8 mouse cellular contexts compared by ENCODE assay signal in the genomic region with DNA sequence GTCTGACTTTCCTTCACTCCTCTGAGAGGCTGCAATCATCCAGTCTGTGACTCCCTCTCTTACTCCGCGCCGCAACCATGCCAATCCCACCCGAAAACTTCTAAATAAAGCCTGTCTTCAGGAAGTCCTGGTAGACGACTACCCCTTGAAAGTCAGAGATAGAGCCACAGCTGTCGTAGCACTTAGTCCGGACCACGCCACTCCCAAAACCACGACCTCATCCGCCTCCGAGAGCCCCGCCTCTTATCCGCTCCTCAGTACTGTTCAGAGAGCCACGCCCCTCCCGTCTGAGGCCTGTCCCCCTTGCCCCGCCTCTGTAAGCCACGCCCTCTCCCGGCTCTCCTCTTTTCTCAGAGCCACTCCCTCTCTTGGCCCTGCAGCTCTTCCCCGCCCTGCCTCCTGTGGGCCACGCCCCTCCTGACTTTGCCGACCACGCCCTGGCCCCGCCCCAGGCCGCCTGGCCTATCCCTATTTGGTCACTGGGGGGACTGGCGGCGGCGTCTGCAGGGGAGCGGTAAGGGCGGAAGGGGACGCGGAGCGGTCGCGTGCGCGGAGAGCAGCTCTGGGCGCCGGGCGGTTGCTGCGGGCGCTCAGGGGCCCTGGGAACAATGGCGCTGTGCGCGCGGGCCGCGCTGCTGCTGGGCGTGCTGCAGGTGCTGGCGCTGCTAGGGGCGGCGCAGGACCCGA. TPM values are rescaled to one million over a fixed set of nuclear protein-coding genes. Genes with fewer than 3 reads are reported as not detected.
DNase-seq lines count a peak whose midpoint lies in the region; ATAC-seq lines count a peak whose summit lies in the region.

Gene Tmem123, plus strand, starts transcription at position 428 of the 687 bp plus-strand sequence.

- peak within 1 kb of the TSS; percentile 73 for H3K27ac ChIP-seq in hindbrain, embryonic 11.5 days (ENCODE audit: low read depth, low read length)

- H3K36me3 ChIP-seq in hindbrain, embryonic 11.5 days (ENCODE audit: control insufficient read depth, insufficient read depth, low read length) = no peaks in the 10 kb centered on the region

- H3K4me3 ChIP-seq in hindbrain, embryonic 11.5 days (ENCODE audit: low read depth, low read length) = peak within 1 kb of the TSS; percentile 78

- peak; percentile 96 for ATAC-seq in hindbrain, embryonic 11.5 days (ENCODE audit: low FRiP score)

- 0 out of 2 replicates have a peak, but pooled peaks cover 5% of the 10 kb centered on the region for H3K27me3 ChIP-seq in hindbrain, embryonic 11.5 days (ENCODE audit: control insufficient read depth, insufficient read depth, low read length)

- peak within 1 kb of the TSS; percentile 79 for H3K9ac ChIP-seq in hindbrain, embryonic 11.5 days (ENCODE audit: low read depth, low read length)

- DNase-seq in Muller cell, postnatal 12 days (ENCODE audit: inconsistent ontology term) = peak; percentile 100
- DNase-seq in cerebellum, adult 9-11 months = peak; percentile 98
- DNase-seq in frontal cortex, adult 2 months (ENCODE audit: extremely low spot score in 1 of 2, low spot score in 1 of 2) = peak; percentile 92 to 94
- DNase-seq in hindbrain, embryonic 11.5 days (ENCODE audit: low spot score) = peak; percentile 99
- DNase-seq in layer of hippocampus, postnatal 10 days (ENCODE audit: low spot score in 2 of 2) = peak; percentile 90 to 94
- DNase-seq in lung, postnatal 10 days = peak; percentile 100
- DNase-seq in ovary, postnatal 36 days (ENCODE audit: low spot score) = peak; percentile 100
- peak; percentile 100 for DNase-seq in thymus, postnatal 25 days

- no peaks in the 10 kb centered on the region for H3K4me1 ChIP-seq in hindbrain, embryonic 11.5 days (replicated peaks; ENCODE audit: control insufficient read depth, insufficient read depth, low read length)

- under 1% methylated on average over 52 of the region's 52 CpGs for WGBS in hindbrain, embryonic 11.5 days

- H3K4me2 ChIP-seq in hindbrain, embryonic 11.5 days (replicated peaks; ENCODE audit: low read depth, low read length) = peak within 1 kb of the TSS; percentile 64

- no peaks in the 10 kb centered on the region for H3K9me3 ChIP-seq in hindbrain, embryonic 11.5 days (ENCODE audit: control insufficient read depth, low read length)

RNA-seq across cellular contexts. Expression of gene Tmem123, which starts in this region (rescaled TPM):
- polyA plus RNA-seq in frontal cortex, adult 2 months (2012; rRNA removed) = 15.5 and 16.6 TPM in 2 replicates
- polyA plus RNA-seq in hindbrain, embryonic 11.5 days (2014; fragmentation: Nextera tagmentation; extraction: Ambion mirVana) = 133 and 135 TPM in 2 replicates
- total RNA-seq in layer of hippocampus, postnatal 10 days (2021) = 10 to 100 TPM; 10.5 to 10.7 TPM

Comparison
In these comparisons a context has a peak if more than half of its experiments do, and no peak if none do; other contexts are left out.
1. Peak in every context shown above with its lines: DNase-seq, ATAC-seq, H3K4me3 ChIP-seq and H3K27ac ChIP-seq.